Mouse (Mus musculus) lung, postnatal 0 days (tissue): ENCODE data around the gene Ptpra. TPM values are rescaled to one million over a fixed set of nuclear protein-coding genes. Genes with fewer than 3 reads are reported as not detected.
A peak's percentile ranks its signal among the peaks of the same experiment; 100 is the strongest.

Source experiments
- ATAC-seq: fragments of 200-750 bp; cut with Nextera tagmentation; 2 replicates; pipeline ENCODE4 v1.8.0; 2017; ENCODE audit warnings: moderate library complexity
- DNase-seq: peaks from one replicate; pipeline ENCODE4 v3.0.0-alpha.2; 2016; ENCODE audit warnings: low spot score
- H3K27ac ChIP-seq: fragments of 300-500 bp; sonication (generic); 2 replicates; pipeline ENCODE4 v1.5.1; 2014; ENCODE audit warnings: antibody characterized with exemption, mild to moderate bottlenecking, low read length, mixed read lengths
- H3K27me3 ChIP-seq: fragments of 300-500 bp; sonication (generic); replicated peaks from 2 replicates; pipeline ENCODE4 v1.6.1; 2014; ENCODE audit warnings: low read length, mixed read lengths; ENCODE audit not compliant: insufficient read depth
- H3K36me3 ChIP-seq: fragments of 300-500 bp; sonication (generic); 2 replicates; pipeline ENCODE4 v1.6.1; 2014; ENCODE audit warnings: low read length, mixed read lengths; ENCODE audit not compliant: insufficient read depth
- H3K4me1 ChIP-seq: fragments of 300-500 bp; sonication (generic); 2 replicates; pipeline ENCODE4 v1.6.1; 2014; ENCODE audit warnings: antibody characterized with exemption, low read depth, low read length, mixed read lengths; ENCODE audit not compliant: insufficient read depth
- H3K4me2 ChIP-seq: fragments of 300-500 bp; sonication (generic); replicated peaks from 2 replicates; pipeline ENCODE4 v1.6.1; 2014; ENCODE audit warnings: low read depth, mild to moderate bottlenecking, low read length, moderate library complexity, mixed read lengths
- H3K4me3 ChIP-seq: fragments of 300-500 bp; sonication (generic); 2 replicates; pipeline ENCODE4 v1.5.1; 2014; ENCODE audit warnings: low read depth, low read length
- H3K9ac ChIP-seq: fragments of 300-500 bp; sonication (generic); replicated peaks from 2 replicates; pipeline ENCODE4 v1.6.1; 2014; ENCODE audit warnings: low read depth, mild to moderate bottlenecking
- H3K9me3 ChIP-seq: fragments of 300-500 bp; sonication (generic); 2 replicates; pipeline ENCODE4 v1.6.1; 2016; ENCODE audit warnings: low read length, mixed read lengths
- CTCF ChIP-seq: IDR thresholded peaks from 2 replicates; pipeline ENCODE4 v1.5.1; 2016; ENCODE audit warnings: antibody characterized with exemption, mild to moderate bottlenecking
- EP300 ChIP-seq: IDR thresholded peaks from 2 replicates; pipeline ENCODE4 v1.6.1; 2016; ENCODE audit warnings: antibody characterized with exemption, mild to moderate bottlenecking, control low read depth
- WGBS: fragments of 180-500 bp; shearing (Covaris S2); extraction: QIAGEN DNeasy Blood & Tissue Kit; methylation state at CpG from one replicate; pipeline ENCODE4 v1.1.7; 2014; 5-methylcytosine and 5-hydroxymethylcytosine counted together
- polyA plus RNA-seq: library from polyadenylated mRNA; unstranded; fragments of >200 nt; fragmentation: Nextera tagmentation; extraction: Ambion mirVana; gene quantifications from 2 replicates; pipeline ENCODE4 v1.2.1, GENCODE M21; 2015

Gene Ptpra
- 46.1 and 52.1 TPM in 2 replicates for polyA plus RNA-seq

GRCm38 (mm10) chr2:130449794-130450433 lies at the start of gene Ptpra:
Gene Ptpra (plus strand): TSS chr2:130450278.
- H3K4me3 ChIP-seq, result peak within 1 kb of the TSS; percentile 88
- no peaks in the 10 kb centered on the region for H3K9me3 ChIP-seq
- 1% methylated on average over 29 of the region's 50 CpGs for WGBS
- no peak for TF ChIP-seq CTCF
- no peak for TF ChIP-seq EP300
- no peaks in the 10 kb centered on the region for H3K27me3 ChIP-seq
- peak; percentile 89 for DNase-seq
- no peaks in the 10 kb centered on the region for H3K36me3 ChIP-seq
- ATAC-seq, result peak; percentile 98
- peaks cover 12% of the 10 kb centered on the region for H3K4me1 ChIP-seq
- H3K4me2 ChIP-seq, result peak within 1 kb of the TSS; percentile 91
- peak within 1 kb of the TSS; percentile 69 for H3K27ac ChIP-seq
- H3K9ac ChIP-seq, result peak within 1 kb of the TSS; percentile 64

GRCm38 (mm10) chr2:130401891-130402290 lies 48.2 kb upstream of the Ptpra start:
- ATAC-seq, result no peak
- Histone ChIP-seq H3K36me3 (no peaks in the 10 kb centered on the region), H3K9ac (no peak overlapping the region), H3K4me2 (no peak overlapping the region), H3K27ac (no peak overlapping the region), H3K9me3 (no peaks in the 10 kb centered on the region), H3K27me3 (no peaks in the 10 kb centered on the region), H3K4me3 (no peak overlapping the region), H3K4me1 (no peaks in the 10 kb centered on the region)
- TF ChIP-seq EP300 (no peak), CTCF (no peak)
- 65% methylated on average over 4 of the region's 4 CpGs for WGBS
- DNase-seq, result no peak

GRCm38 (mm10) chr2:130404939-130405338 lies 45.1 kb upstream of the Ptpra start, which contains the start of the genes Gm28372 and 1700020A23Rik:
Gene Gm28372 (plus strand): TSS chr2:130405239.
Gene 1700020A23Rik (plus strand): TSS chr2:130405259.
- Histone ChIP-seq H3K27ac (no peak within 1 kb of the TSS), H3K4me2 (no peak within 1 kb of the TSS), H3K4me1 (no peaks in the 10 kb centered on the region), H3K4me3 (no peak within 1 kb of the TSS), H3K9ac (no peak within 1 kb of the TSS), H3K9me3 (no peaks in the 10 kb centered on the region), H3K36me3 (no peaks in the 10 kb centered on the region), H3K27me3 (no peaks in the 10 kb centered on the region)
- TF ChIP-seq EP300, result no peak
- TF ChIP-seq CTCF, result no peak
- DNase-seq (no peak), ATAC-seq (no peak)
- WGBS, result 92% methylated on average over 1 of the region's 1 CpGs

GRCm38 (mm10) chr2:130406178-130406577 lies 43.9 kb upstream of the Ptpra start, which contains the start of gene Tmem239:
Gene Tmem239 (plus strand): TSS chr2:130406478.
- no peak for ATAC-seq
- WGBS, result 86% methylated on average over 2 of the region's 2 CpGs

GRCm38 (mm10) chr2:130408194-130408593 lies 41.9 kb upstream of the Ptpra start:
- TF ChIP-seq EP300 (no peak), CTCF (no peak)
- ATAC-seq (peak; percentile 57), DNase-seq (peak; percentile 56)
- Histone ChIP-seq H3K27ac (no peak overlapping the region), H3K9ac (no peak overlapping the region), H3K9me3 (no peaks in the 10 kb centered on the region), H3K4me2 (no peak overlapping the region), H3K27me3 (no peaks in the 10 kb centered on the region), H3K4me1 (no peaks in the 10 kb centered on the region), H3K36me3 (no peaks in the 10 kb centered on the region), H3K4me3 (no peak overlapping the region)
- WGBS, result 19% methylated on average over 6 of the region's 6 CpGs

More at GRCm38 (mm10) chr2:130406178-130406577, 43.9 kb upstream of the Ptpra start, which contains the start of gene Tmem239:
- Histone ChIP-seq H3K4me2 (no peak within 1 kb of the TSS), H3K4me3 (no peak within 1 kb of the TSS), H3K36me3 (no peaks in the 10 kb centered on the region), H3K9me3 (no peaks in the 10 kb centered on the region), H3K27me3 (no peaks in the 10 kb centered on the region), H3K4me1 (no peaks in the 10 kb centered on the region), H3K27ac (no peak within 1 kb of the TSS), H3K9ac (no peak within 1 kb of the TSS)
- DNase-seq, result no peak
- TF ChIP-seq CTCF (no peak), EP300 (no peak)

GRCm38 (mm10) chr2:130411558-130412495 lies 38.3 kb upstream of the Ptpra start:
- Histone ChIP-seq H3K27me3 (no peaks in the 10 kb centered on the region), H3K36me3 (no peaks in the 10 kb centered on the region), H3K4me2 (no peak overlapping the region), H3K4me3 (no peak overlapping the region), H3K4me1 (no peaks in the 10 kb centered on the region), H3K9ac (no peak overlapping the region), H3K27ac (no peak overlapping the region), H3K9me3 (no peaks in the 10 kb centered on the region)
- ATAC-seq (peak; percentile 83), DNase-seq (peak; percentile 82)
- WGBS, result 36% methylated on average over 16 of the region's 16 CpGs
- TF ChIP-seq EP300 (no peak), CTCF (peak; percentile 96)
